In genomic region chr4:86548332-86548731, GRCm38 (mm10) we compare ENCODE assay signal across 32 mouse cellular contexts. TPM values are rescaled to one million over a fixed set of nuclear protein-coding genes. Genes with fewer than 3 reads are reported as not detected.
DNase-seq lines count a peak whose midpoint lies in the region; ATAC-seq lines count a peak whose summit lies in the region.
"Had no signal": no experiment of that assay in that cellular context is flagged by ENCODE, and none has a peak within 500 bp of the region (broad histone marks: within the 10 kb centered on the region; RNA-seq: fewer than 3 reads in every experiment).

No protein-coding gene starts in this region.

- DNase-seq in heart, adult 11 months, result peak; percentile 83
- DNase-seq in c-Kit-positive CD71-negative TER-119-negative erythroid progenitor cells, embryonic 14.5 days (ENCODE audit: low read depth), result peak; percentile 19
- peak; percentile 42 for DNase-seq in lung, postnatal 36 days
- DNase-seq in skeletal muscle tissue, adult 2 months (ENCODE audit: low read depth, low spot score), result peak; percentile 7
- no peak for DNase-seq in hindbrain, embryonic 14.5 days (ENCODE audit: low spot score)
- DNase-seq: adrenal gland, adult 2 months; cerebellum, adult 8-10 months; cerebellum, postnatal 25 days; gastrocnemius, postnatal 25 days; heart, adult 2 months; heart, postnatal 10 days; kidney, adult 18-20 months; kidney, postnatal 4 days; liver, postnatal 0 days; retina, postnatal 1 day; right cerebral cortex, postnatal 14 days; thymus, adult 18-20 months; thymus, postnatal 36 days had no signal

- no peak overlapping the region for H3K27ac ChIP-seq in heart, embryonic 11.5 days (ENCODE audit: low read depth, low read length)
- H3K27ac ChIP-seq in neural tube, embryonic 15.5 days (replicated peaks), result no peak overlapping the region
- H3K27ac ChIP-seq in hindbrain, embryonic 14.5 days, result no peak overlapping the region
- H3K27ac ChIP-seq: forebrain, embryonic 13.5 days; heart, adult 2 months; heart, embryonic 13.5 days; kidney, embryonic 15.5 days; liver, embryonic 12.5 days; macrophage; midbrain, embryonic 10.5 days; neural tube, embryonic 13.5 days had no signal

- ATAC-seq in heart, embryonic 11.5 days (replicated peaks; ENCODE audit: insufficient number of reproducible peaks, low FRiP score, low TSS enrichment), result no peak
- ATAC-seq in neural tube, embryonic 15.5 days (ENCODE audit: low FRiP score), result no peak
- ATAC-seq in hindbrain, embryonic 14.5 days (ENCODE audit: low FRiP score), result no peak
- ATAC-seq: CD4-positive, CD25-positive, alpha-beta regulatory T cell, adult 4 months; forebrain, embryonic 13.5 days; hindbrain, embryonic 16.5 days; liver, embryonic 12.5 days; liver, postnatal 0 days had no signal

- H3K4me3 ChIP-seq in heart, embryonic 11.5 days (ENCODE audit: low read depth, low read length), result no peak overlapping the region
- no peak overlapping the region for H3K4me3 ChIP-seq in neural tube, embryonic 15.5 days (replicated peaks)
- H3K4me3 ChIP-seq in hindbrain, embryonic 14.5 days (replicated peaks; ENCODE audit: low read length), result no peak overlapping the region
- H3K4me3 ChIP-seq: forebrain, embryonic 13.5 days; heart, adult 2 months; heart, embryonic 13.5 days; kidney, embryonic 15.5 days; liver, embryonic 12.5 days; midbrain, embryonic 10.5 days; neural tube, embryonic 13.5 days had no signal

- H3K4me2 ChIP-seq in heart, embryonic 11.5 days, result no peak overlapping the region
- no peak overlapping the region for H3K4me2 ChIP-seq in neural tube, embryonic 15.5 days
- no peak overlapping the region for H3K4me2 ChIP-seq in hindbrain, embryonic 14.5 days (replicated peaks)
- H3K4me2 ChIP-seq: forebrain, embryonic 13.5 days; heart, embryonic 13.5 days; kidney, embryonic 15.5 days; liver, embryonic 12.5 days; neural tube, embryonic 13.5 days had no signal

- H3K27me3 ChIP-seq in heart, embryonic 11.5 days (ENCODE audit: control insufficient read depth, insufficient read depth, low read length), result no peaks in the 10 kb centered on the region
- no peaks in the 10 kb centered on the region for H3K27me3 ChIP-seq in neural tube, embryonic 15.5 days (replicated peaks)
- H3K27me3 ChIP-seq in hindbrain, embryonic 14.5 days (ENCODE audit: control insufficient read depth, insufficient read depth, low read length), result no peaks in the 10 kb centered on the region
- H3K27me3 ChIP-seq: forebrain, embryonic 13.5 days; heart, embryonic 13.5 days; kidney, embryonic 15.5 days; liver, embryonic 12.5 days; neural tube, embryonic 13.5 days had no signal

- WGBS in heart, embryonic 11.5 days (ENCODE audit: insufficient replicate concordance), result 80% methylated on average over 9 of the region's 9 CpGs
- WGBS in neural tube, embryonic 15.5 days, result 92% methylated on average over 9 of the region's 9 CpGs
- WGBS in hindbrain, embryonic 14.5 days, result 90% methylated on average over 9 of the region's 9 CpGs

- no peak overlapping the region for H3K9ac ChIP-seq in heart, embryonic 11.5 days (ENCODE audit: low read depth, low read length)
- H3K9ac ChIP-seq in neural tube, embryonic 15.5 days (replicated peaks), result no peak overlapping the region
- no peak overlapping the region for H3K9ac ChIP-seq in hindbrain, embryonic 14.5 days
- H3K9ac ChIP-seq: forebrain, embryonic 13.5 days; heart, embryonic 13.5 days; kidney, embryonic 15.5 days; liver, embryonic 12.5 days; liver, postnatal 0 days; neural tube, embryonic 13.5 days had no signal

- H3K9me3 ChIP-seq in heart, embryonic 11.5 days (replicated peaks; ENCODE audit: control insufficient read depth, low read length), result no peaks in the 10 kb centered on the region
- no peaks in the 10 kb centered on the region for H3K9me3 ChIP-seq in neural tube, embryonic 15.5 days (replicated peaks)
- H3K9me3 ChIP-seq in hindbrain, embryonic 14.5 days (ENCODE audit: control insufficient read depth, low read length), result no peaks in the 10 kb centered on the region
- H3K9me3 ChIP-seq: forebrain, embryonic 13.5 days; heart, embryonic 13.5 days; kidney, embryonic 15.5 days; liver, embryonic 12.5 days; midbrain, embryonic 10.5 days; neural tube, embryonic 13.5 days had no signal

- no peaks in the 10 kb centered on the region for H3K36me3 ChIP-seq in heart, embryonic 11.5 days (ENCODE audit: control insufficient read depth, insufficient read depth, low read length)
- H3K36me3 ChIP-seq in neural tube, embryonic 15.5 days, result no peaks in the 10 kb centered on the region
- H3K36me3 ChIP-seq in hindbrain, embryonic 14.5 days (replicated peaks; ENCODE audit: control insufficient read depth, insufficient read depth), result no peaks in the 10 kb centered on the region
- H3K36me3 ChIP-seq: heart, embryonic 13.5 days; kidney, embryonic 15.5 days; liver, embryonic 12.5 days; midbrain, embryonic 10.5 days; neural tube, embryonic 13.5 days had no signal

- H3K4me1 ChIP-seq in heart, embryonic 11.5 days (ENCODE audit: control insufficient read depth, insufficient read depth, low read length), result no peaks in the 10 kb centered on the region
- H3K4me1 ChIP-seq in neural tube, embryonic 15.5 days, result peaks cover 15% of the 10 kb centered on the region
- 0 out of 2 replicates have a peak, but pooled peaks cover 7% of the 10 kb centered on the region for H3K4me1 ChIP-seq in hindbrain, embryonic 14.5 days (replicated peaks; ENCODE audit: control insufficient read depth, insufficient read depth, low read length)
- H3K4me1 ChIP-seq: liver, embryonic 12.5 days; midbrain, embryonic 10.5 days had no signal

RNA-seq across cellular contexts. Expression of gene Saxo1, which starts 9.8 kb away (rescaled TPM):
- polyA plus RNA-seq in heart, embryonic 11.5 days (2014; fragmentation: Nextera tagmentation; extraction: Ambion mirVana), result not detected in 2 replicates
- polyA plus RNA-seq in neural tube, embryonic 15.5 days (2015; fragmentation: Nextera tagmentation; extraction: Ambion mirVana), result not detected in 2 replicates
- not detected in 2 replicates for polyA plus RNA-seq in hindbrain, embryonic 14.5 days (2014; fragmentation: Nextera tagmentation; extraction: Ambion mirVana)
- polyA plus RNA-seq: adrenal gland, adult 2 months; CD4-positive, CD25-positive, alpha-beta regulatory T cell, adult 4 months; embryonic facial prominence, embryonic 11.5 days; forebrain, embryonic 13.5 days; heart, embryonic 13.5 days; hindbrain, embryonic 16.5 days; intestine, embryonic 14.5 days; kidney, embryonic 15.5 days; liver, embryonic 12.5 days; liver, postnatal 0 days; macrophage; midbrain, embryonic 10.5 days; midbrain, postnatal 0 days; neural tube, embryonic 13.5 days had no signal

RNA-seq across cellular contexts. Expression of gene Rraga, which starts 27.1 kb away (rescaled TPM):
- polyA plus RNA-seq in heart, embryonic 11.5 days (2014; fragmentation: Nextera tagmentation; extraction: Ambion mirVana), result 64.2 and 86.9 TPM in 2 replicates
- polyA plus RNA-seq in neural tube, embryonic 15.5 days (2015; fragmentation: Nextera tagmentation; extraction: Ambion mirVana), result 127 and 148 TPM in 2 replicates
- 145 TPM in 2 replicates for polyA plus RNA-seq in hindbrain, embryonic 14.5 days (2014; fragmentation: Nextera tagmentation; extraction: Ambion mirVana)
